Mouse (Mus musculus): ENCODE measurements around the gene Elovl1. TPM values are rescaled to one million over a fixed set of nuclear protein-coding genes. Genes with fewer than 3 reads are reported as not detected.

Gene Elovl1
- total RNA-seq, 2 experiments from 2014 or later: 25.6 to 33.8 TPM

Other genes starting within 250 kb of the Elovl1 start
- 18.0 and 24.3 TPM in 2 replicates for gene Kdm4a, start 248.1 kb upstream of the Elovl1 start, total RNA-seq (2015; ENCODE audit: low replicate concordance)
- gene Kdm4a, start 248.1 kb upstream of the Elovl1 start, total RNA-seq (2017; ENCODE audit: low replicate concordance): 42.5 and 62.1 TPM in 2 replicates
- gene Ptprf, start 136.7 kb upstream of the Elovl1 start, total RNA-seq (2015; ENCODE audit: low replicate concordance): 0.84 TPM in 1 of 2 replicates, not detected in the other
- 0.13 TPM in 1 of 2 replicates, not detected in the other for gene Ptprf, start 136.7 kb upstream of the Elovl1 start, total RNA-seq (2017; ENCODE audit: low replicate concordance)
- gene Szt2, start 18.8 kb upstream of the Elovl1 start, total RNA-seq (2015; ENCODE audit: low replicate concordance): 36.9 and 44.3 TPM in 2 replicates
- gene Szt2, start 18.8 kb upstream of the Elovl1 start, total RNA-seq (2017; ENCODE audit: low replicate concordance): 18.2 and 33.9 TPM in 2 replicates
- 62.7 and 72.5 TPM in 2 replicates for gene Med8, start 18.8 kb upstream of the Elovl1 start, total RNA-seq (2015; ENCODE audit: low replicate concordance)
- 63.6 and 68.4 TPM in 2 replicates for gene Med8, start 18.8 kb upstream of the Elovl1 start, total RNA-seq (2017; ENCODE audit: low replicate concordance)
- 127 and 137 TPM in 2 replicates for gene Cdc20, start 9.3 kb downstream of the Elovl1 start, total RNA-seq (2015; ENCODE audit: low replicate concordance)
- gene Cdc20, start 9.3 kb downstream of the Elovl1 start, total RNA-seq (2017; ENCODE audit: low replicate concordance): 157 and 162 TPM in 2 replicates
- 0.72 and 3.8 TPM in 2 replicates for gene Mpl, start 29.4 kb downstream of the Elovl1 start, total RNA-seq (2015; ENCODE audit: low replicate concordance)
- 0.77 TPM in 1 of 2 replicates, not detected in the other for gene Mpl, start 29.4 kb downstream of the Elovl1 start, total RNA-seq (2017; ENCODE audit: low replicate concordance)
- gene Tie1, start 62.0 kb downstream of the Elovl1 start, total RNA-seq (2015; ENCODE audit: low replicate concordance): not detected in 2 replicates
- not detected in 2 replicates for gene Tie1, start 62.0 kb downstream of the Elovl1 start, total RNA-seq (2017; ENCODE audit: low replicate concordance)
- gene 2610528J11Rik, start 98.9 kb downstream of the Elovl1 start, total RNA-seq (2015; ENCODE audit: low replicate concordance): not detected in 2 replicates
- gene 2610528J11Rik, start 98.9 kb downstream of the Elovl1 start, total RNA-seq (2017; ENCODE audit: low replicate concordance): not detected in 2 replicates
- not detected in 2 replicates for gene Tmem125, start 116.0 kb downstream of the Elovl1 start, total RNA-seq (2015; ENCODE audit: low replicate concordance)
- gene Tmem125, start 116.0 kb downstream of the Elovl1 start, total RNA-seq (2017; ENCODE audit: low replicate concordance): not detected in 2 replicates
- not detected in 2 replicates for gene Cfap57, start 192.7 kb downstream of the Elovl1 start, total RNA-seq (2015; ENCODE audit: low replicate concordance)
- 0.08 and 0.64 TPM in 2 replicates for gene Cfap57, start 192.7 kb downstream of the Elovl1 start, total RNA-seq (2017; ENCODE audit: low replicate concordance)
- 12.6 and 19.8 TPM in 2 replicates for gene Ebna1bp2, start 192.7 kb downstream of the Elovl1 start, total RNA-seq (2015; ENCODE audit: low replicate concordance)
- gene Ebna1bp2, start 192.7 kb downstream of the Elovl1 start, total RNA-seq (2017; ENCODE audit: low replicate concordance): 13.7 and 29.0 TPM in 2 replicates
- gene Olfr62, start 230.9 kb downstream of the Elovl1 start, total RNA-seq (2015; ENCODE audit: low replicate concordance): not detected in 2 replicates
- not detected in 2 replicates for gene Olfr62, start 230.9 kb downstream of the Elovl1 start, total RNA-seq (2017; ENCODE audit: low replicate concordance)